In the genomic region with DNA sequence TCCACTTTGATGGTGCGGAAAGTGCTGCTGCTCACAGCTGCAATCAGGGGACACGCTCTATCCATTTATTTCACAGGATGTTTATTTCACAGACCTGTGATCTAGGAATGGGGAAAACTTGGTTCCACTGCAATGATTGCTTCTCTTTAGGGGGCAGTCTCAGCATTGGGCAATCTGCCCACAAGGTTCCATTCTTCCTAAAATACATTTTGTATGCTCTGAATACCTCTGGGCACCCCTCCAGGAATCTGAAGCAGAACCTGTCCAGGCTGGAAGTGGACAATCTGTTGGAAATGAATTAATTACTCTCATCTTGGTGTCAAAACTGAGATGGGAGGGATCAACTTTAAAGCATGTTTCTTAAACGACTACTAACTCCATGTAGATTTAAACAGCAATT, we compare ENCODE assay signal across 19 mouse cellular contexts.
DNase-seq lines count a peak whose midpoint lies in the region; ATAC-seq and TF ChIP-seq lines count a peak whose summit lies in the region.
"Had no signal": no experiment of that assay in that cellular context is flagged by ENCODE, and none has a peak within 500 bp of the region (broad histone marks: within the 10 kb centered on the region; RNA-seq: fewer than 3 reads in every experiment).

No protein-coding gene starts in this region.

- no peak overlapping the region for H3K4me2 ChIP-seq in heart, embryonic 16.5 days (ENCODE audit: low read depth, low read length)
- no peak overlapping the region for H3K4me2 ChIP-seq in lung, embryonic 14.5 days
- H3K4me2 ChIP-seq: heart, embryonic 13.5 days; limb, embryonic 12.5 days; midbrain, embryonic 12.5 days had no signal

- 0 out of 2 replicates have a peak, but pooled peaks cover 5% of the 10 kb centered on the region for H3K4me1 ChIP-seq in heart, embryonic 16.5 days (ENCODE audit: control insufficient read depth, insufficient read depth, low read length)
- H3K4me1 ChIP-seq in lung, embryonic 14.5 days (ENCODE audit: insufficient read depth), result no peaks in the 10 kb centered on the region

- WGBS in heart, embryonic 16.5 days, result 70% methylated on average over 3 of the region's 3 CpGs
- WGBS in lung, embryonic 14.5 days, result 52% methylated on average over 3 of the region's 3 CpGs

- intact Hi-C loops in heart, postnatal 25 days (cut with DNase I), result no loop called here
- intact Hi-C loops in heart, postnatal 10 days (cut with DNase I), result no loop called here

- H3K27me3 ChIP-seq in heart, embryonic 16.5 days (ENCODE audit: control insufficient read depth, insufficient read depth, low read length), result no peaks in the 10 kb centered on the region
- no peaks in the 10 kb centered on the region for H3K27me3 ChIP-seq in lung, embryonic 14.5 days (ENCODE audit: insufficient read depth, low read length)
- H3K27me3 ChIP-seq: heart, embryonic 13.5 days; limb, embryonic 12.5 days; midbrain, embryonic 12.5 days had no signal

- H3K4me3 ChIP-seq in heart, embryonic 16.5 days (ENCODE audit: low read length), result no peak overlapping the region
- H3K4me3 ChIP-seq in lung, embryonic 14.5 days (ENCODE audit: low read depth, low read length), result no peak overlapping the region
- H3K4me3 ChIP-seq: erythroblast, embryonic 14.5 days; gastrocnemius, adult 2 months; heart, embryonic 13.5 days; limb, embryonic 12.5 days; midbrain, embryonic 12.5 days had no signal

- H3K27ac ChIP-seq in heart, embryonic 16.5 days (ENCODE audit: low read length), result no peak overlapping the region
- no peak overlapping the region for H3K27ac ChIP-seq in lung, embryonic 14.5 days (ENCODE audit: low read depth)
- H3K27ac ChIP-seq: gastrocnemius, adult 2 months; heart, embryonic 13.5 days; limb, embryonic 12.5 days; liver, embryonic 14.5 days; midbrain, embryonic 12.5 days had no signal

- no peak overlapping the region for H3K9ac ChIP-seq in heart, embryonic 16.5 days (ENCODE audit: low read length)
- H3K9ac ChIP-seq in lung, embryonic 14.5 days, result no peak overlapping the region
- H3K9ac ChIP-seq: forebrain, postnatal 0 days; heart, embryonic 13.5 days; limb, embryonic 12.5 days; liver, embryonic 14.5 days; midbrain, embryonic 12.5 days had no signal

- TF ChIP-seq CTCF in lung, embryonic 14.5 days (IDR thresholded peaks at IDR 0.05; ENCODE audit: low read depth), result no peak

- no peaks in the 10 kb centered on the region for H3K36me3 ChIP-seq in heart, embryonic 16.5 days (ENCODE audit: control insufficient read depth, insufficient read depth)
- no peaks in the 10 kb centered on the region for H3K36me3 ChIP-seq in lung, embryonic 14.5 days (ENCODE audit: insufficient read depth)
- H3K36me3 ChIP-seq: heart, embryonic 13.5 days; limb, embryonic 12.5 days; midbrain, embryonic 12.5 days had no signal

- DNase-seq in cerebellum, postnatal 14 days, result peak; percentile 87 to 89
- no peak for DNase-seq in cerebellum, adult 9-11 months
- no peak for DNase-seq in heart, postnatal 25 days (ENCODE audit: low spot score)
- DNase-seq in lung, embryonic 14.5 days, result peak; percentile 24
- no peak for DNase-seq in lung, postnatal 14 days
- DNase-seq in heart, postnatal 10 days, result peak; percentile 34 to 55
- DNase-seq in spleen, postnatal 36 days (ENCODE audit: low spot score in 2 of 2), result no peak
- DNase-seq: forebrain, postnatal 0 days; gastrocnemius, adult 2 months; layer of hippocampus, postnatal 36 days; lung, postnatal 36 days; right cerebral cortex, postnatal 25 days had no signal

- H3K9me3 ChIP-seq in heart, embryonic 16.5 days (replicated peaks; ENCODE audit: control insufficient read depth, low read length), result no peaks in the 10 kb centered on the region
- H3K9me3 ChIP-seq in lung, embryonic 14.5 days (ENCODE audit: low read depth, low read length), result no peaks in the 10 kb centered on the region
- H3K9me3 ChIP-seq: heart, embryonic 13.5 days; limb, embryonic 12.5 days; midbrain, embryonic 12.5 days had no signal

- 0 out of 2 replicates have a peak, but pooled peaks have one; percentile 23 for ATAC-seq in heart, embryonic 16.5 days (replicated peaks; ENCODE audit: extremely low read depth, insufficient read depth, low FRiP score)
- no peak for ATAC-seq in lung, embryonic 14.5 days (ENCODE audit: insufficient read depth)
- ATAC-seq: forebrain, postnatal 0 days; hindbrain, embryonic 16.5 days had no signal

Comparison
In these comparisons a context has a peak if more than half of its experiments do, and no peak if none do; other contexts are left out.
1. DNase-seq: peak in cerebellum, postnatal 14 days (2 of 2), lung, embryonic 14.5 days (single experiment) and heart, postnatal 10 days (2 of 2); none in cerebellum, adult 9-11 months (single experiment), heart, postnatal 25 days (single experiment), lung, postnatal 14 days (single experiment) and spleen, postnatal 36 days (0 of 2).